Mouse (Mus musculus): Measurements from ENCODE around the gene Hcrtr2. TPM values are rescaled to one million over a fixed set of nuclear protein-coding genes. Genes with fewer than 3 reads are reported as not detected.

Gene Hcrtr2
- total RNA-seq, 2 experiments from 2014 or later: 2.0 to 2.6 TPM

GRCm38 (mm10) chr9:76236626-76237025, 87.0 kb downstream of the Hcrtr2 start:
- peak; percentile 67 to 71 for DNase-seq (ENCODE audit: low spot score in 2 of 2)

DNA sequence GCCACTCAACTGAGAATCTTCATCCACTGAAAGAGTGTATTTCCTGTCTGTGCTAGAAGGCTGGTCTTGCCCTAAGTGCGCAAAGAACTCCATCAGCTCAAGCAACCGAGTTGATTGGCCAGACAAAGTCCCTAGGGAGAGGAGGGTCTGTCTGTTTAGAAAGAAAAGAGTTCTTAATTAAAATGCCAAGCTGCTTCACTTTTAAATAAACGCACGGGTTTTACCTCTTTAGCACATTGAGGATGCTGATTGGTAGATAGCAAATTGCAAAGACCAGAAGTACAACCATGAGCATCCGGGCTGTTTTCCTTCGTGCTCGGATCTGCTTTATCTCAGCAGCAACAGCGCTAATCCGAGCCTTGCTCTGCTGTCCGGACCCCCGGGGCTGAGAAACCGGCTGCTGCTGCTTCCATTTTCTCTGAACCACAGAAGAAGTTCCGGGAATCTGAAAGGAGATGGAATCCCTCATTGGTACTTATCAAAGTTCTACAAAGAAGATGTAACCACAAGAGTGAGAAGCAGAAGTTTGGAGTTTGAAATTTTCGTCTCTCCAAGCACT, 87.6 kb downstream of the Hcrtr2 start:
- DNase-seq (ENCODE audit: low spot score in 2 of 2): peak in 1 of 2 experiments; percentile 4

DNA sequence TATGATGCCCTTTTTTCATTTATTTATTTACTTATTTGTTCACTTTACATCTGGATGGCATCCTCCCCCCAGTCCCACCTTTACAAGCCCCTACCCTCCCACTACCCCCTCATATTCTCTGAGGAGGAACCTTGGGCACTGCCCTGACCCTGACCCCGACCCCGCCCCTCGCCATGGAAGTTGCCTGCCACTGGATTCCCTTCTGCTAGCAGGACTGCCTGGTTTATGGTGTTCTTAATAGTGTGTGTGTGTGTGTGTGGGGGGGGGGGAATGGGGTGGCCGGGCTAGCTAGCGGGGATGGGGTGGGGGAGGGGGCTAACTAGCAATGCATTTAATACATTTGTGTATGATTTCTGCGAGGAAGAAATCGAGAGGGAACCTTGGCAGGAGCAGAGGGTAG, 88.8 kb downstream of the Hcrtr2 start:
- DNase-seq (ENCODE audit: low spot score in 2 of 2): no peak

- DNase-seq (ENCODE audit: low spot score in 2 of 2): no peak
These were observed 93.3 kb downstream of the Hcrtr2 start for GRCm38 (mm10) chr9:76230400-76230799.

DNA sequence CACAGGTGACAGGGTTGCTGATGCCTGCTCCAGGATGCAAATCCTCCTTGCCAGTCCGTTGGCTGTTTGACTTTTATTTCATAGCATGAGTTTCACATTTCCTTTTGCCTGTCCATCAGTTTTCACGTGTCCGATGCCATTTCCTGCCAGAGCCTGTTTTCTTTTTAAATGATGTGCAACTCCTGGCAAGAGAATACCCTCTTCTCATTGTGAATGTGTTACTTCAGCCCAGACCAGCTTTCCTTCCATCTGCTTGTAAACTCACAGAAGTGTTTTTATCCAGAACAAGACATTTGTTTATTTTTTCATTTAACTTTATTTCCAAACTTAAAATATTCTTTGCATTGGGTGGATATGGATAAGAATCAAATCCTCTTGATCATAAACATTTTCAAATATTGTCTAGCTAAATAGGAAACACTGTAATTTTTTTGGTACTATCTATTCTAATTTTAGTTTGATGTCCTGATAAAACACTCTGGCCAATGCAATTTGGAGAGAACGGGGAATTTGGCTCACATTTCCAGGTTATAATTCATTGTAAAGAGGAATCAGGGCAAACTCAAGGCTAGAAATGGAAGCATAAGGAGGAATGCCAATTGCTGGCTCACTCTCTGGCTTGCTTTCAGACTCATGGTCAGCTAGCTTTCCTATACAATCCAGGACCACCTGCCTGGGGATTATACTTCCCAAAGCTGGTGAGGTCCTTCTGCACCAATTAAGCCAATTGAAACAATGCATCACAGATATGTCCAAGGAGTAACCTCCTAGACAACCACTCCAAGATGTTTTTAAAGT, 106.3 kb downstream of the Hcrtr2 start:
- no peak for DNase-seq (ENCODE audit: low spot score in 2 of 2)

GRCm38 (mm10) chr9:76214678-76215077, 109.0 kb downstream of the Hcrtr2 start:
- no peak for DNase-seq (ENCODE audit: low spot score in 2 of 2)

DNA sequence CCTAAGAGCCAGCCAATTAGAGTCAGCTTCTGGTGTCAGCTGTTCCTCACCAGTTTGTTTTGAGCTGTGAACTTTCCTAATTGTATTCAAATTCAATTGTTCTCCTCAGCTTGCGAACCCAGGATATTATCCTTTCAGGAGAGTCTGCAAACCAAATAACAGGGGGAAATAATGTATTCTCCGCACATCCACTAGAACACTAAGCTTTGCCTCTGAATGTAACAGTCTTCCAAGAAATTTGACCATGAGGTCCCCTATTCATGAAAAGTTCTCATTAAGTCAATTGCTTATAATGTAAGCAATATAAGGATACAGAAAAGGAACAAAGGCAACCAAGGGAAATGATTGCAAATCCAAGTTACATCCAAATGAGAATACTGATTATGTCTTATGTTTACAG, 110.1 kb downstream of the Hcrtr2 start, which contains the start of gene Gfral:
Gene Gfral, minus strand, starts transcription at position 101 of the 400 bp plus-strand sequence.
- no peak for DNase-seq (ENCODE audit: low spot score in 2 of 2)

DNA sequence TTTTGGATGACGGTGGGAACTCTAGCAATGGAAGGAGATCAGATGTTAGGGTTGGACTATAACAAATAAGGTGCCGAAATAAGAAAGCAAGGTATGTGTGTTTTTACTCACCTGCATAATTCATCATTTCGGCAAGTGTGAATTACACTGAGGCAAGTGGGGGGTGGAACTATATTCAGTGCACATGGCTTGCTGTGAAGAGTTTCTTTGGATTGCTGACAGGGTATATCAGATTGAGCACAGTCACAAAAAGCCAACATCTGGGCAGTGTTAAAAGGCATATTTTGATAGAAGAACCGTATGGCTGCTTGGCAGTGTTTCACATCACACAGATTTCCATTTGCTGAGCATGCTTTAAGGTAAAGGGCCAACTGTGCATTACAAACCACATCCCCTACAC, 126.7 kb downstream of the Hcrtr2 start:
- no peak for DNase-seq (ENCODE audit: low spot score in 2 of 2)

DNA sequence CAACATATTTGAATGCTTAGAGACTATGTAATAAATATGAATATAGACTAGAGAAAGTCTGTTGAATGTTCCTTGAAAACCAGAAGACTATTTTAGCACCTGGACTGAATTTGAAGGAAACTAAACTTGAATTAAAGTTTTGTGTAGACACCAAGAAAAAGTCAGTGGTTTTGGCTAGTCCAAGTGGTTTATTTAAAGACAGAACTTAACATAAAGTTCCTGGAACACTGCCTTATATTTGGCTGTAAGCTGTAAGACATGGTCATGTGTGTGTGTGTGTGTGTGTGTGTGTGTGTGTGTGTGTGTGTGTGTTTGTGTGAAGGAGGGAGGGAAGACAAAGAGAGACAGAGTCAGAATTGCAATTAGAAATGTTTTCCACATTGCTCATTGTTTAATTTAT, 144.4 kb downstream of the Hcrtr2 start:
- no peak for DNase-seq (ENCODE audit: low spot score in 2 of 2)

Other genes starting within 250 kb of the Hcrtr2 start
- not detected for gene Gfral, start 110.2 kb downstream of the Hcrtr2 start, total RNA-seq (2021)
- under 1 TPM; 0.14 to 0.30 TPM for gene Fam83b, start 243.3 kb upstream of the Hcrtr2 start, total RNA-seq (2021)